Mouse (Mus musculus) common myeloid progenitor, adult 5-6 weeks (primary cell): ENCODE measurements around the gene Cyp4a14. TPM values are rescaled to one million over a fixed set of nuclear protein-coding genes. Genes with fewer than 3 reads are reported as not detected.
"Not testable (repeated sequence)": the region's sequence is repeated elsewhere in the genome, so short reads cannot be mapped to it uniquely, and the experiment has no call there.

ENCODE experiments used
- ATAC-seq: replicated peaks from 2 replicates; pipeline ENCODE4 v1.8.0; 2016; ENCODE audit warnings: low read depth, mild to moderate bottlenecking, moderate TSS enrichment, inconsistent platforms; ENCODE audit not compliant: poor library complexity, severe bottlenecking
- total RNA-seq: library from RNA; stranded (forward); fragments of 200-1000, 187-1606 nt; gene quantifications from 2 replicates; pipeline ENCODE4 v1.2.3, GENCODE M21; 2017

The Cyp4a14 gene
- total RNA-seq: not detected in 2 replicates

GRCm38 (mm10) chr4:115496001-115496400, at the start of gene Cyp4a14:
Gene Cyp4a14 (minus strand): TSS chr4:115496142.
- ATAC-seq: no peak

GRCm38 (mm10) chr4:115545101-115545500, 49.2 kb upstream of the Cyp4a14 start:
- ATAC-seq: no peak

GRCm38 (mm10) chr4:115521766-115522165, 25.8 kb upstream of the Cyp4a14 start:
- no peak for ATAC-seq

GRCm38 (mm10) chr4:115519444-115519843, 23.5 kb upstream of the Cyp4a14 start:
- no peak for ATAC-seq

GRCm38 (mm10) chr4:115518000-115518399, 22.1 kb upstream of the Cyp4a14 start, which contains the start of gene Cyp4a10:
Gene Cyp4a10 (plus strand): TSS chr4:115518264.
- ATAC-seq: not testable (repeated sequence)

GRCm38 (mm10) chr4:115513964-115514363, 18.0 kb upstream of the Cyp4a14 start:
- not testable (repeated sequence) for ATAC-seq

GRCm38 (mm10) chr4:115497466-115497865, 1.5 kb upstream of the Cyp4a14 start:
- ATAC-seq: no peak

- 0 out of 2 replicates have a peak, but pooled peaks have one; percentile 22 for ATAC-seq
These were observed 14.8 kb downstream of the Cyp4a14 start for GRCm38 (mm10) chr4:115481006-115481652.

- ATAC-seq: peak; percentile 87; the same call in 1 of the 2 replicates
These were observed 19.9 kb downstream of the Cyp4a14 start for GRCm38 (mm10) chr4:115476051-115476450.

- peak; percentile 45; the same call in 1 of the 2 replicates for ATAC-seq
These were observed 22.4 kb downstream of the Cyp4a14 start for GRCm38 (mm10) chr4:115473585-115473984.

- no peak for ATAC-seq
These were observed 43.6 kb downstream of the Cyp4a14 start, which contains the start of gene Cyp4a30b for GRCm38 (mm10) chr4:115452304-115452703. Gene Cyp4a30b (plus strand): TSS chr4:115452604.

GRCm38 (mm10) chr4:115450577-115451137, 45.3 kb downstream of the Cyp4a14 start:
- ATAC-seq: no peak

Other genes with a start within 250 kb of the Cyp4a14 start
- not detected in 2 replicates for gene Cyp4a12a, start 197.1 kb downstream of the Cyp4a14 start, total RNA-seq
- gene Cyp4a12b, start 84.5 kb downstream of the Cyp4a14 start, total RNA-seq: not detected in 2 replicates
- gene Cyp4a30b, start 43.5 kb downstream of the Cyp4a14 start, total RNA-seq: not detected in 2 replicates
- gene Cyp4a10, start 22.1 kb upstream of the Cyp4a14 start, total RNA-seq: not detected in 2 replicates
- not detected in 2 replicates for gene Cyp4a31, start 67.5 kb upstream of the Cyp4a14 start, total RNA-seq
- not detected in 2 replicates for gene Cyp4a32, start 104.8 kb upstream of the Cyp4a14 start, total RNA-seq
- gene Cyp4b1, start 151.6 kb upstream of the Cyp4a14 start, total RNA-seq: 0.14 and 2.9 TPM in 2 replicates
- 32.8 and 48.6 TPM in 2 replicates for gene Efcab14, start 241.6 kb upstream of the Cyp4a14 start, total RNA-seq